Mouse (Mus musculus) heart, embryonic 11.5 days (tissue): ENCODE measurements at regions not wholly inside any gene's neighbourhood (a gene's known extent, or its start where the extent isn't known, plus 50 kb on each side); places are given as distances from the start of the nearest gene placed in this dataset.

Experiments
- ATAC-seq: fragments of 200-750 bp; cut with Nextera tagmentation; replicated peaks from 2 replicates; pipeline ENCODE4 v1.8.0; 2017; ENCODE audit warnings: moderate library complexity; ENCODE audit not compliant: insufficient number of reproducible peaks, low FRiP score, low TSS enrichment
- H3K27ac ChIP-seq: fragments of 300-500 bp; sonication (generic); 2 replicates; pipeline ENCODE4 v1.5.1; 2014; ENCODE audit warnings: mild to moderate bottlenecking, low read depth, low read length
- H3K27me3 ChIP-seq: fragments of 300-500 bp; sonication (generic); 2 replicates; pipeline ENCODE4 v1.6.1; 2014; ENCODE audit warnings: mild to moderate bottlenecking, low read length, mixed read lengths; ENCODE audit not compliant: control insufficient read depth, insufficient read depth
- H3K36me3 ChIP-seq: fragments of 300-500 bp; sonication (generic); 2 replicates; pipeline ENCODE4 v1.6.1; 2014; ENCODE audit warnings: mild to moderate bottlenecking, low read length, moderate library complexity, mixed read lengths; ENCODE audit not compliant: control insufficient read depth, insufficient read depth
- H3K4me1 ChIP-seq: fragments of 300-500 bp; sonication (generic); 2 replicates; pipeline ENCODE4 v1.6.1; 2014; ENCODE audit warnings: low read length; ENCODE audit not compliant: control insufficient read depth, insufficient read depth
- H3K4me2 ChIP-seq: fragments of 300-500 bp; sonication (generic); 2 replicates; pipeline ENCODE4 v1.6.1; 2014; ENCODE audit warnings: mild to moderate bottlenecking, moderate library complexity
- H3K4me3 ChIP-seq: fragments of 300-500 bp; sonication (generic); 2 replicates; pipeline ENCODE4 v1.5.1; 2014; ENCODE audit warnings: low read depth, low read length
- H3K9ac ChIP-seq: fragments of 300-500 bp; sonication (generic); 2 replicates; pipeline ENCODE4 v1.6.1; 2014; ENCODE audit warnings: mild to moderate bottlenecking, low read depth, low read length, moderate library complexity
- H3K9me3 ChIP-seq: fragments of 300-500 bp; sonication (generic); replicated peaks from 2 replicates; pipeline ENCODE4 v1.6.1; 2016; ENCODE audit warnings: low read length; ENCODE audit not compliant: control insufficient read depth
- WGBS: fragments of 180-500 bp; shearing (Covaris S2); extraction: QIAGEN DNeasy Blood & Tissue Kit; methylation state at CpG from one replicate; pipeline ENCODE4 v1.1.7; 2014; ENCODE audit not compliant: insufficient replicate concordance; 5-methylcytosine and 5-hydroxymethylcytosine counted together

GRCm38 (mm10) chr2:109487591-109487990 lies 186.9 kb upstream of the Bdnf start:
- no peak overlapping the region for H3K4me3 ChIP-seq
- H3K9ac ChIP-seq = no peak overlapping the region
- WGBS = 77% methylated on average over 1 of the region's 1 CpGs
- no peak overlapping the region for H3K4me2 ChIP-seq
- H3K4me1 ChIP-seq = no peaks in the 10 kb centered on the region
- ATAC-seq = no peak
- H3K9me3 ChIP-seq = no peaks in the 10 kb centered on the region
- no peaks in the 10 kb centered on the region for H3K27me3 ChIP-seq
- H3K36me3 ChIP-seq = no peaks in the 10 kb centered on the region
- H3K27ac ChIP-seq = no peak overlapping the region

- 66% methylated on average over 5 of the region's 5 CpGs for WGBS
- Histone ChIP-seq H3K36me3 (no peaks in the 10 kb centered on the region), H3K4me1 (no peaks in the 10 kb centered on the region), H3K9ac (no peak overlapping the region), H3K4me2 (no peak overlapping the region), H3K27me3 (no peaks in the 10 kb centered on the region), H3K9me3 (no peaks in the 10 kb centered on the region), H3K27ac (no peak overlapping the region), H3K4me3 (no peak overlapping the region)
- no peak for ATAC-seq
Measured at GRCm38 (mm10) chr2:109502186-109502585, 172.3 kb upstream of the Bdnf start.

GRCm38 (mm10) chr2:109504906-109505305 lies 169.6 kb upstream of the Bdnf start:
- Histone ChIP-seq H3K36me3 (no peaks in the 10 kb centered on the region), H3K27ac (no peak overlapping the region), H3K9me3 (no peaks in the 10 kb centered on the region), H3K9ac (no peak overlapping the region), H3K4me1 (no peaks in the 10 kb centered on the region), H3K27me3 (no peaks in the 10 kb centered on the region), H3K4me3 (no peak overlapping the region), H3K4me2 (no peak overlapping the region)
- WGBS = 66% methylated on average over 6 of the region's 6 CpGs
- no peak for ATAC-seq

GRCm38 (mm10) chr2:109510070-109510979 lies 164.2 kb upstream of the Bdnf start:
- Histone ChIP-seq H3K27ac (no peak overlapping the region), H3K4me2 (no peak overlapping the region), H3K4me1 (no peaks in the 10 kb centered on the region), H3K36me3 (no peaks in the 10 kb centered on the region), H3K27me3 (no peaks in the 10 kb centered on the region), H3K9me3 (no peaks in the 10 kb centered on the region), H3K4me3 (no peak overlapping the region), H3K9ac (no peak overlapping the region)
- 74% methylated on average over 8 of the region's 8 CpGs for WGBS
- no peak for ATAC-seq

GRCm38 (mm10) chr2:109511142-109511541 lies 163.4 kb upstream of the Bdnf start:
- H3K27ac ChIP-seq = no peak overlapping the region

GRCm38 (mm10) chr2:109519261-109519660 lies 155.2 kb upstream of the Bdnf start:
- no peak overlapping the region for H3K27ac ChIP-seq
- H3K4me2 ChIP-seq = no peak overlapping the region
- no peaks in the 10 kb centered on the region for H3K4me1 ChIP-seq
- no peak for ATAC-seq
- H3K27me3 ChIP-seq = no peaks in the 10 kb centered on the region
- H3K36me3 ChIP-seq = no peaks in the 10 kb centered on the region
- H3K4me3 ChIP-seq = no peak overlapping the region
- no peaks in the 10 kb centered on the region for H3K9me3 ChIP-seq
- 71% methylated on average over 4 of the region's 4 CpGs for WGBS
- H3K9ac ChIP-seq = no peak overlapping the region

More at GRCm38 (mm10) chr2:109511142-109511541, 163.4 kb upstream of the Bdnf start:
- no peaks in the 10 kb centered on the region for H3K4me1 ChIP-seq
- 74% methylated on average over 4 of the region's 4 CpGs for WGBS
- H3K9ac ChIP-seq = no peak overlapping the region
- ATAC-seq = no peak
- no peak overlapping the region for H3K4me3 ChIP-seq
- H3K9me3 ChIP-seq = no peaks in the 10 kb centered on the region
- H3K4me2 ChIP-seq = no peak overlapping the region
- H3K36me3 ChIP-seq = no peaks in the 10 kb centered on the region
- no peaks in the 10 kb centered on the region for H3K27me3 ChIP-seq

GRCm38 (mm10) chr2:109520471-109520870 lies 154.0 kb upstream of the Bdnf start:
- H3K4me1 ChIP-seq = no peaks in the 10 kb centered on the region
- WGBS = 71% methylated on average over 3 of the region's 3 CpGs

GRCm38 (mm10) chr2:109539519-109539918 lies 135.0 kb upstream of the Bdnf start:
- Histone ChIP-seq H3K4me3 (no peak overlapping the region), H3K4me1 (no peaks in the 10 kb centered on the region), H3K27me3 (no peaks in the 10 kb centered on the region), H3K9ac (no peak overlapping the region), H3K27ac (no peak overlapping the region), H3K4me2 (no peak overlapping the region), H3K9me3 (no peaks in the 10 kb centered on the region), H3K36me3 (no peaks in the 10 kb centered on the region)
- no peak for ATAC-seq
- WGBS = 54% methylated on average over 1 of the region's 1 CpGs

More at GRCm38 (mm10) chr2:109520471-109520870, 154.0 kb upstream of the Bdnf start:
- Histone ChIP-seq H3K4me2 (no peak overlapping the region), H3K4me3 (no peak overlapping the region), H3K9ac (no peak overlapping the region), H3K9me3 (no peaks in the 10 kb centered on the region), H3K36me3 (no peaks in the 10 kb centered on the region), H3K27ac (no peak overlapping the region), H3K27me3 (no peaks in the 10 kb centered on the region)
- ATAC-seq = no peak
